Mouse (Mus musculus) ES-Bruce4 (cell line): ENCODE data around the gene Nupr1l.

Experiments
- CTCF ChIP-seq: IDR thresholded peaks from one replicate; pipeline ENCODE4 v1.8.1; 2011; ENCODE audit warnings: low read depth, low read length
- POLR2A ChIP-seq: IDR thresholded peaks from one replicate; pipeline ENCODE4 v1.8.1; 2011; ENCODE audit warnings: low read length; ENCODE audit not compliant: insufficient read depth

GRCm38 (mm10) chr5:129929924-129930855 is 21.9 kb downstream of the Nupr1l start:
- TF ChIP-seq CTCF (no peak), POLR2A (no peak)
